Mouse (Mus musculus): ENCODE data around the gene Adad2. TPM values are rescaled to one million over a fixed set of nuclear protein-coding genes. Genes with fewer than 3 reads are reported as not detected.
A peak's percentile ranks its signal among the peaks of the same experiment; 100 is the strongest.

The Adad2 gene
- polyA plus RNA-seq, 1 experiment from 2014 or later: 0.27 TPM

GRCm38 (mm10) chr8:119661892-119662291 lies 49.3 kb downstream of the Adad2 start:
- Histone ChIP-seq H3K9ac (ENCODE audit: low read length) (no peak overlapping the region), H3K27me3 (ENCODE audit: control insufficient read depth, insufficient read depth, low read length) (no peaks in the 10 kb centered on the region; the same call in 1 of the 2 replicates), H3K4me1 (ENCODE audit: control insufficient read depth, insufficient read depth, low read length) (peaks cover 28% of the 10 kb centered on the region), H3K27ac (ENCODE audit: low read depth, low read length) (no peak overlapping the region), H3K9me3 (ENCODE audit: control insufficient read depth, low read length) (no peaks in the 10 kb centered on the region), H3K4me3 (ENCODE audit: low read depth, low read length) (no peak overlapping the region), H3K36me3 (ENCODE audit: control insufficient read depth, insufficient read depth, low read length) (no peaks in the 10 kb centered on the region), H3K4me2 (no peak overlapping the region)
- DNase-seq (ENCODE audit: low spot score, missing footprints) (peak; percentile 71), ATAC-seq (ENCODE audit: low FRiP score) (no peak)
- 79% methylated on average over 6 of the region's 6 CpGs for WGBS

GRCm38 (mm10) chr8:119663440-119663839 lies 50.9 kb downstream of the Adad2 start:
- Histone ChIP-seq H3K9ac (ENCODE audit: low read length) (no peak overlapping the region), H3K27me3 (ENCODE audit: control insufficient read depth, insufficient read depth, low read length) (no peaks in the 10 kb centered on the region; the same call in 1 of the 2 replicates), H3K36me3 (ENCODE audit: control insufficient read depth, insufficient read depth, low read length) (no peaks in the 10 kb centered on the region), H3K4me1 (ENCODE audit: control insufficient read depth, insufficient read depth, low read length) (peaks cover 33% of the 10 kb centered on the region), H3K4me2 (no peak overlapping the region), H3K4me3 (ENCODE audit: low read depth, low read length) (no peak overlapping the region), H3K27ac (ENCODE audit: low read depth, low read length) (no peak overlapping the region), H3K9me3 (ENCODE audit: control insufficient read depth, low read length) (no peaks in the 10 kb centered on the region)
- DNase-seq (ENCODE audit: low spot score, missing footprints): peak; percentile 83
- 55% methylated on average over 11 of the region's 11 CpGs for WGBS
- no peak for ATAC-seq (ENCODE audit: low FRiP score)

DNA sequence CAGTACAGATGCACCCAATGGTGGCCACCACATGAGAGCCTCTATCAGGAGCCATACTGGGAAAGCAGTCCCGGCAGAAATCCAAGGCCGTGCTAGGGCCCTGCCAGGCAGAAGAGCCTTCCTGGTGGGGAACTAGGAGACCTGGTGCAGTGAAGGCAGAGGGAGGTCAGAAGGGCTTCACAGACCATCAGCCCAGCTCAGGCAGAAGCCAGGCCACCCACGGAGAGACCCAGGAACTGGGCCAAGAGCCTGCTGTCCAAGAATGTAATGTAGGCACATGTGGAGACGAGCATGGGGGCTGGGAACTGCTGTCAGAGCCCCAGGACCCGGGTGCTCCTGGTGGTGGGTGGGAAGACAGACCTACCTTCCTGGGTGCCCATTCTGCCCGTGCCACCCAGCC lies 52.7 kb downstream of the Adad2 start:
- Histone ChIP-seq H3K36me3 (ENCODE audit: control insufficient read depth, insufficient read depth, low read length) (no peaks in the 10 kb centered on the region), H3K4me3 (ENCODE audit: low read depth, low read length) (no peak overlapping the region), H3K4me2 (no peak overlapping the region), H3K9me3 (ENCODE audit: control insufficient read depth, low read length) (no peaks in the 10 kb centered on the region), H3K27me3 (ENCODE audit: control insufficient read depth, insufficient read depth, low read length) (no peaks in the 10 kb centered on the region; the same call in 1 of the 2 replicates), H3K4me1 (ENCODE audit: control insufficient read depth, insufficient read depth, low read length) (peaks cover 34% of the 10 kb centered on the region), H3K9ac (ENCODE audit: low read length) (no peak overlapping the region), H3K27ac (ENCODE audit: low read depth, low read length) (no peak overlapping the region)
- WGBS: 69% methylated on average over 6 of the region's 6 CpGs
- no peak for ATAC-seq (ENCODE audit: low FRiP score)
- DNase-seq (ENCODE audit: low spot score, missing footprints): no peak

Other genes starting within 250 kb of the Adad2 start
- 11.3 and 11.6 TPM in 2 replicates for gene Mlycd, start 217.9 kb upstream of the Adad2 start, polyA plus RNA-seq (2014; fragmentation: Nextera tagmentation; extraction: Ambion mirVana)
- gene Osgin1, start 178.6 kb upstream of the Adad2 start, polyA plus RNA-seq (2014; fragmentation: Nextera tagmentation; extraction: Ambion mirVana): 0.21 and 0.26 TPM in 2 replicates
- 18.9 and 20.3 TPM in 2 replicates for gene Necab2, start 166.0 kb upstream of the Adad2 start, polyA plus RNA-seq (2014; fragmentation: Nextera tagmentation; extraction: Ambion mirVana)
- not detected in 2 replicates for gene Slc38a8, start 111.0 kb upstream of the Adad2 start, polyA plus RNA-seq (2014; fragmentation: Nextera tagmentation; extraction: Ambion mirVana)
- gene Mbtps1, start 54.0 kb upstream of the Adad2 start, polyA plus RNA-seq (2014; fragmentation: Nextera tagmentation; extraction: Ambion mirVana): 83.3 and 84.6 TPM in 2 replicates
- gene Hsdl1, start 37.6 kb upstream of the Adad2 start, polyA plus RNA-seq (2014; fragmentation: Nextera tagmentation; extraction: Ambion mirVana): 76.2 and 86.7 TPM in 2 replicates
- gene Dnaaf1, start 37.5 kb upstream of the Adad2 start, polyA plus RNA-seq (2014; fragmentation: Nextera tagmentation; extraction: Ambion mirVana): 0.19 TPM in 1 of 2 replicates, not detected in the other
- 11.1 and 13.4 TPM in 2 replicates for gene Taf1c, start 7.5 kb upstream of the Adad2 start, polyA plus RNA-seq (2014; fragmentation: Nextera tagmentation; extraction: Ambion mirVana)
- 0.15 and 0.18 TPM in 2 replicates for gene Kcng4, start 22.9 kb downstream of the Adad2 start, polyA plus RNA-seq (2014; fragmentation: Nextera tagmentation; extraction: Ambion mirVana)
- 8.8 and 11.8 TPM in 2 replicates for gene Wfdc1, start 53.6 kb downstream of the Adad2 start, polyA plus RNA-seq (2014; fragmentation: Nextera tagmentation; extraction: Ambion mirVana)
- 0.22 and 0.33 TPM in 2 replicates for gene Atp2c2, start 87.3 kb downstream of the Adad2 start, polyA plus RNA-seq (2014; fragmentation: Nextera tagmentation; extraction: Ambion mirVana)
- gene Tldc1, start 165.7 kb downstream of the Adad2 start, polyA plus RNA-seq (2014; fragmentation: Nextera tagmentation; extraction: Ambion mirVana): 6.8 and 7.1 TPM in 2 replicates
- gene Cotl1, start 227.8 kb downstream of the Adad2 start, polyA plus RNA-seq (2014; fragmentation: Nextera tagmentation; extraction: Ambion mirVana): 411 and 445 TPM in 2 replicates
- 8.2 and 10.2 TPM in 2 replicates for gene Klhl36, start 249.5 kb downstream of the Adad2 start, polyA plus RNA-seq (2014; fragmentation: Nextera tagmentation; extraction: Ambion mirVana)